Mouse (Mus musculus): ENCODE measurements around the gene Gm17949. TPM values are rescaled to one million over a fixed set of nuclear protein-coding genes. Genes with fewer than 3 reads are reported as not detected.

The Gm17949 gene
- total RNA-seq, 2 experiments from 2014 or later: not detected

DNA sequence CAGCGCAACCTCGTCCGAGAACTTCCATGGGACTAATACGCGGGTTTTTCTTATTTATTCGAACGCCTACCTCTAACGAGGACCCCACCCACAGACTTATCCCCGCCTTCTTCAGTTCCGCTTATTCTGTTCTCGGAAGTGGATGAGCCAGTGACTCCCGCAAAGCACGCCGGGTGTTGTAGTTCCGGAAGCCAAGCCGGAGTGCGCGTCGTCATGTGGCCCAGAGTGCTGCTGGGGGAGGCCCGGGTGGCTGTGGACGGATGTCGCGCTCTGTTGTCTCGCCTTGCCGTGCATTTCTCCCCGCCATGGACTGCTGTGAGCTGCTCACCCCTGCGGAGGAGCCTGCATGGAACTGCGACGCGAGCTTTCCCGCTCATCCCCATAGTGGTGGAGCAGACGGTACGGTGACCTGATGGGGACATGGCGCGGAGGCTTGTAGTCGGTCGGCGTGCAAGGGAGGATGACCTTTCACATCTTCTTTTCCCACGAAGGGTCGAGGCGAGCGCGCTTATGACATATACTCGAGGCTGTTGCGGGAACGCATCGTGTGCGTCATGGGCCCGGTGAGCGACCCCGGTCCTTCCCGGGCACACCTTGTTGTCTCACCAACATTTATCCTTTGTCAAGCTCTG lies 21.0 kb upstream of the Gm17949 start, which contains the start of gene Clpp:
Gene Clpp, plus strand, starts transcription at position 191 of the 632 bp plus-strand sequence.
- peak; percentile 93 for DNase-seq

DNA sequence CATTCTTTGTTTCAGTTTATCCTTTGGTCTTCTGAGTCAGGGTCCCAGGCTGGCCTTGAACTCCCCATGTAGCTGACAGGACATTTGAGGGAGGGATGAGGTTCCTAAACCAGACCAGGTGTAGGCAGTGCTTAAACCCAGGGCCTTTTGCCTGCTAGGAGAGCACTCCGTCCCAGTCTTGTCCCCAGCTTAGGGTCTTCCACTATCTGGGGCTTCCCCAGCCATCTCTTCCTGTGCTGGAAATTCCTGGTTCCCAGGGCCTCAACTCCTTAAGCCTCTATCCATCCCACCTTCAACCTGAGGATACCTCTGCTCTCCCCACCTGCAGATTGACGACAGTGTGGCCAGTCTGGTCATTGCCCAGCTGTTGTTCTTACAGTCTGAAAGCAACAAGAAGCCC lies 20.3 kb upstream of the Gm17949 start:
- DNase-seq: no peak

DNA sequence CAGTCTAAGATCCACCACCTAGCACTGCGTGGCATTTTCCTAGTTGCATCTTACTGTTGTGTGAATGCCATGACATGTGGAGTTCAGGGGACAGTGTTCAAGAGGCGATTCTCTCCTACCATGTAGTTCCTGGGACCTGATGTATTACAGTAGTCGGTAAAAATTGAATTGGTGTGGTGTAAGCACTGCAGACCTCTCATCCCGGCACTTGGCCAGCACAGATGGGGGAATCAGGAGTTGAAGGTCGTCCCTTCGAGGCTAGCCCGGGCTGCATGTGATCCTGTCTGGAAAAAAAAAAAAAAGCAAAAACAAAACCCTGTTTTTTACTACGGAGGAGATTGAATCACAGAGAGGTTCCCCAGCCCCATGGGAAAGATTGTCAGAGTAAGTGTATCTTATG lies 16.2 kb upstream of the Gm17949 start:
- DNase-seq: no peak

DNA sequence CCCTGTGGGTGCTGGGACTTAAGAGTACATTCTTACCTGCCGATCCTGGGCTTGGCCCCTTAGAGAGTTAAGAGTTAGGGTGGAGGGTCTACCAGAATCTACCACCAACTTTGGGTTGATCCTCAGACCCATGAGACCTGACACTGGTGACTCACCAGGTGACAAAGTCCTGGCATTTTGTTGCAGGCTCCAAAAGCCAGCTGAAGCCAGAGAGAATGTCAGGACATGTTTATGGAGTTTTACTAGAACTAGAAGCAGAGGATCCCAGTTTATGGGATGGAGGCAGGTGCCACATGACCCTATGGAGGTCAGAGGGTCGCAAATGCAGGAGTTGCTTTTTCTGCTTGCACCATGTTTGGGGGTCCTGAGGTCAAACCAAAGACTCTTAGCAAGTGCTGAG lies 14.8 kb upstream of the Gm17949 start:
- no peak for DNase-seq

DNA sequence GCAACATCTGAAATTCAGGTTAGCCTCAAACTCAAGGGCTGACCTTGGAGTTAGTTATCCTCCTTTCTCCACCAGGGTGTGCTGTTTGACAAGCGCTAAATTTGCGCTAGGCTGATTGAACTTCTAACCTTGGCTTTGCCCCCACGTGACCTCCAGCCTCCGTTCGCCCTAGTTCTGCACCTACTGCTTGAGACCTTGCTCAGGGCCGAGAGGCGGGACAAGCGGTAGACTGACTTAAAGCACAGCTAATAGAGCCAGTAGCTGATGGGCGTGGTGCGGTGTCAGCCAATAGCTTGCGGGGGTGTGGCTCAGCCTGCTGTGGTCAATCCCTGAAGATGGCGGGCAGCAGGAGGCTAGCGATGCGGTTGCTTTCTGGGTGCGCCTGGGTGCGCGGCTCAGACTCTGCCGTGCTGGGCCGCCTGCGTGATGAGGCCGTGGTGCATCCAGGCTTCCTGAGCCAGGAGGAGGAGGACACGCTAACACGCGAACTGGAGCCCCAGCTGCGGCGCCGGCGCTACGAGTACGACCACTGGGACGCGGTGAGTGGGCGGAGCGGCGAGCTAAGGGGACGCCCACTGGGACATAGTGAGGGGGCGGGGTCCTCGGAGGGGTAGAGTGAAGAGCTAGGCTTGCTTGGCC lies 14.1 kb upstream of the Gm17949 start, which contains the start of gene Alkbh7:
Gene Alkbh7, plus strand, starts transcription at position 311 of the 639 bp plus-strand sequence.
- DNase-seq: peak; percentile 95

DNA sequence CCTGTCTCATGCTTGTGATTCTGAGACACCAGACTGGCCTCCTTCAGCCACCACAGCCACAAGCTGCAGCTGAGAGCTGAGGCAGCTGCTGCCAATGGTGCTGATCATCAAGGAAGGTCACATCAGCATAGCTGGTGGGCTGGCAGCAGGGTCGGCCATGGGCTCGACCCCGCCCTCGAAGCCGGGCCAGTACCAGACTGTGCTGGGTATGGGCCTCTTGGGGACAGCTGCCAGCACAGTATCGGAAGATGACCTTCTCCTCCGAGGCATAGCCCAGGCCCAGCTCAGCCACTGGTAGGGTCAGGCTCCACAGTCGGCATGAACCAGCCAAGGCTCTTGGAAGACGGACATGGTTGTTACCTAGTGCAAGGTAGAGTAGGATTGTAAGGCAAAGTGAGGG lies 11.9 kb upstream of the Gm17949 start:
- no peak for DNase-seq

DNA sequence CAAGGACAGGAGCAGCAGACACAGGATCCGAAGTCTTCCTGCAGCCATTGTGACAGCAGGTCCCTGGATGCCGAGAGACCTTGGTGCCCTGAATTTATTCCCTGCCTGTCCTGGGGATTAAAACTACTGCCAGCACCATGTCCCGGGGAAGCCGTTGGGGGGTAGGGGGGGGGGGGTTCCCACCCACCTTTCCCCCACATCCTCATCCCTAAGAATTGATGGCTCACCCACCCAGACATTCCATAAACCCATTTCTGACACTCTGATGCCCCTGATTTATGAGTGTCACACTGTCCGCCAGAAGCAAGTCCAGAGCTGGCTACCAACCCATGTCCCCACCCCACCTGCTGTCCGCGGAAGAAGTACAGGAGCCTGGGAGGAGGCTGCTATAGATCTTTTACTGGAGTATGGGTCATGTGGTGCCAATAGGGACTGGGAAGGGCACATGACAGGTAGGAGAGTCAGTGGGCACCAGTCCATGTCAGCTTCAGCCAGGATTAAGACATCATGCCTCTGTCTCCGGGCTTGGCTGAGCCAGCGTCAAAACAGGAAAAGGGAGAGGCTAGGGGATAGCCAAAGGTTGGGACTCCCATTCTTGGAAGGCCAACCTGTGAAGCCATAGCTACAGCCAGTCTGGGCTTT lies 11.2 kb upstream of the Gm17949 start, which contains the start of gene Pspn:
Gene Pspn, minus strand, starts transcription at position 51 of the 642 bp plus-strand sequence.
- DNase-seq: no peak

DNA sequence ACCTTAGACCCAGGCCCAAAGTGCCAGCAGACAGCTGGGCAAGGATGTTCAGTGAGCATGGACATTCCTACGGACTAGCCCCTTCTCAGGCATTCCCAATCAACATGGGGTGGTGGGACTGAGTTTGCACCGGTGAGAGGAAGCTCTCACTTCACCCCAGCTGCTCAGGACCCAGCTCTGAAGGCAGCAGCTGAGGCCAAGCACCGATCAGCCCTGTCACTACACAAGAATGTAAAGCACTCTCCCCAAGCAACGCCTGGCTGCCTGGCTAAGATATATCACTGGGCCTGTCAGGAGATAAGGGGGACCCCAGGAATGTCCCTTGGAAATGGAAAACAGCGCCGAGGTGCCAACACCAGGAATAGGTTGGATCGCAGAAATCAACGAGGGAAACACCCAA lies 10.0 kb upstream of the Gm17949 start:
- DNase-seq: peak; percentile 36

DNA sequence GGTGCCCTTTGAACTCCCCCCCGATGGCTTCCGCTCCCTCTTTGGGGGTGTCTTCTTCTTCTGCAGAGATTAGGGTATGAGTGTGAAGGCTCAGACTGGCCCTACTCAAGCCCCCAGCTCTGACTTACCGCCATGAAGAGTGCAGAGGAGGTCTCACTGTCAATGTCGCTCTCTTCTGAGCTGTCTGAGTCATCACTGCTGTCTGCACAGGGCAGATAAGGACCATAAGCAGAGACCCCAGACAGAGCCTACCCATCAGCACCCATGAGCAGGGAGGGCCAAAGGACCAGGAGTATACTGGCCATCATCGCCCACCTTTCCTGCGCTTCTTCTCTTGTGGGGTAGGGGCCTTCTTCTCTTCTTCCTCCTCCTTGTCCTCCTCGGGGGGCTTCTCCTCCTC lies 7.3 kb upstream of the Gm17949 start:
- DNase-seq: no peak

DNA sequence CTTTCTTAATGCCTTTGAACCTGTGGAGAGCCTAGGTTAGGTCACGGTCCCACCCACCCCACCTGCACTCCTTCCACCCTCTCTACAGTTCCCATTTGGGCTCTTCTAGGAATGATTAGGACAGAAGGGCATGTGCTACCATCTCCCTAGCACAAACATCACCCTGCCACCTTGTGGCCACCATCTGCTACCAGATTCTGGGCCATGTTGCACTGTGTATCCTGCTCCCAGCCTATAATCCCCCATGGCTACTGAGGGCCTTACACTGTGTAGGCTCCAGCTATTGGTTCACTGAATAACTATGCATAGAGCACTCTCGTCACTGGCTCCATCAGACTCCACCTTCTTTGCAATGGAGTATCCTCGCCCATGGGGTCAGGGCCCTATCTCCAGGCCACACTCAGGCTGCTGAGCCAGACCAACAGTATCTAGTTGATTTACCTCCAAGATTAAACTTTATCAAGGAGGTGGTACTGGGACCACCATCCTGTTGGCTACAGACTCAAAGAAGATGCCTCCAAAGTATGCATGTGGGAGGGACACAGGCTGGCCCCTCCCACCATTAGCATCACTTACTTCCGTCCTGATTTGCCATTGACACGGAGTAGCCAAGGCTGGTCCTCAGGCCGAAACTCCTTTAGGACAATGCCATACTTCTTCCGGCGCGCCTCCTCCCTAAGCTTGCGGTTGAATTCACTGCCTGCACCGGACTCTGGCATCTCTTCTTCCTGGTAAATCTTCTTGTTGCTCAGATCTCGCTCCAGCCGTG lies 3.9 kb upstream of the Gm17949 start:
- DNase-seq: peak; percentile 38

DNA sequence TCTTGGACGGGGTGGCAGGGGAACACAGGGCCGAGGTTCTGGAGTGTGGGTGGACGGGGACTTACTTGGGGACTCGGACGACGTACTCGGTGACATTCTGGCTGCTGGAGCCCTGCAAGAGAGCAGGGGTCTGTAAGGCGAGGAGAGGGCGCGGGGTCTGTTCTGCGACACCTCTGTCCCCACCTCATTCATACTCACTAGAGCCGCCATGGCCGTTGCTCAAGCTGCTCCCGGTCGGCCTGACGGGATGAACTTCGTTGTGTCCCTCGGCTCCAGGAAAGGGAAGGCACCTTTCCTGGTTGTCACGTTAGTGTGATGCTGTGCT lies 396 bp upstream of the Gm17949 start:
- DNase-seq: no peak

DNA sequence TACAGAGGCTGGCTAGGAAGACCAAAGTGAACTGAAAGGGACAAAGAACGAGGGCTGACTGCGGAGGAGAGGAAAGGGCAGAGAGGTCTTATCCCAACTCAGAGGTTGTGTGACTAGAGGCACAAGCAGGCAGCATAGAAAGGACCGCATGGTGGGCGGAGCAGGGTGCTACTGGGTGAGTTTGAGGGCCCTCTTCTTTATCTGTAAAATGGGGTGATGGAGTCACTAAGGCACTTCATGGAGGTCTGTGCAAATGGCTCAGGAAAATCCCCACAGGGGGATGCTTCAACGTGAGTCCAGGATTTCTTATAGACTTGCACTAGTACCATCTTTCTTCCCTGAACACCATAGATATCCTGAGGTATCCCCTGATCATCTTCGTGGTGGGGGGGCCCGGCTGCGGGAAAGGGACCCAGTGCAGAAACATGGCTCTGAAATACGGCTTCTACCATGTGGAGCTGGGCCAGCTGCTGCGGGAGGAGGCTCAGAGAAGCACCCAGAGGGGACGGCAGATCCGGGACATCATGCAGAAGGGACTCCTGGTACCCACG lies 1.1 kb downstream of the Gm17949 start:
- DNase-seq: no peak

DNA sequence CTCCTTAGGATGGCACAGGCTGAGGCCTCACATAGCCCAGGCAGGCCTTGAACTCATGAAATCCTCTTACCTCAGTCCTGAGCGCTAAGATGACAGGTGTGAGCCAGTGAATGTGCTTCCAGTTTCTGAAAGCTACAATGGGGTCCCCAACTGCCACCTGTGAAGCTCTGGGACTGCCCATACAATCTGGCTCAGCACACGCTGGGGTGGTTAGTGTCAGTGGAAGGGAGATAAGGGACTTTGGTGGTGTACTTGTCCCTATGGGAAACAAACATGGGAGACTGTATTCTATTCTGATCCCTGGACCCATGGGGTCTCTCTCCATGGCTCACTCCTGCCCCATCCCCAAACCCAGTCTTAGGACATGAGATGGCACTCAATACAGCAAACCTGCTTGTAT lies 8.4 kb downstream of the Gm17949 start:
- DNase-seq: no peak

DNA sequence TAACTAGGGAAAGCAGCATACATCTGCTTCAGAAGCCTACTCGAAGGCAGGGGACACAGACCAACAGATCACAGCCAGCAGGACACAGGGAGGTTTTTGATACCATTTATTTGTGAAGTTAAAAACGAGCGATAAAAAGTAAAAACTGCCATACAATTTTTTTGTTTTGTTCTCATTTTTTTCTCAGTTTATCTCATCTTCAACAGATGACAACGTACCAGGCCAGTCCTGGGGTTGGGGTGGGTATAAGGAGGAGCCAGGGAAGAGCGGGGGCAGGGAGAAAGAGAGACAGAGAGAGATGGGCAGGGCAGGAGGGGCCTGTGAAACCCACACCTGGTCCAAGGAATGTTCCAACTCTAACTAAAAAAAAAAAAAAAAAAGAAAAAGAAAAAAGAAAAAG lies 9.7 kb downstream of the Gm17949 start:
- DNase-seq: no peak

DNA sequence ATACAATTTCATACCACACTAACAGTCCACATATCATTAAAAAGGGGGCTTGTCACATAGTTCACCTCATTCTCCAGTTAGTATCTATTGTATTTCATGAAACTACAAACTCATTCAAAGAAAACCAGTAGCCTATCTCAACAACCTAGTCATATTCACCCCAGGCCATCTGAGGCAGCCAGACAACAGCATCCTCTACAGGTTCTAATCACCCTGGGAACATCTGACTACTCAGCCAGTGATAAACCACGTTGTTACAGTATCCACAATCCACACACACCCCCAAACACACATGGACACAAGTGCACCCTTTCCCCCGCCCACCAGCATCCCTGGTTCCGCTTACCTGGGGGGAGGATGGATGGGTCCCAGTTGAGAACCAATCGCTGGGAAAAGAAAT lies 16.2 kb downstream of the Gm17949 start:
- DNase-seq: no peak

DNA sequence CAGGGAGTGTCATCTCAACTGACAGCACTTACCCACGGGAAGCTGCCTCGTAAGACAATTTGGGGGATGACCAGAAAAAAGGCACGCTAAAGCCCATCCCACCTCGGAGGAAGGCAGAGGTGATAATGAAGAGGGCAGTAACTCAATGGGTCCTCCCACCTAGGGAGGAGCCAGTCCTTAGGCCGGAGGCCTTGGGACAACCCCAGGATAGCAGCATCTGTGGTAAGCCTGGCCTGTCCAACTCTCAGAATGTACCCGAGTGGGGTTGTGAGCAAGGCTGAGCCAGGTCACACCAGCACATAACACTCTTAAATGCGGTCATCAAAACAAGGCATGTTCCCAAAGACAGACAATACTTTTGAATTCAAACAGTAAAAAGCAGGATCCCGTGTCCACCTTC lies 18.4 kb downstream of the Gm17949 start:
- no peak for DNase-seq

DNA sequence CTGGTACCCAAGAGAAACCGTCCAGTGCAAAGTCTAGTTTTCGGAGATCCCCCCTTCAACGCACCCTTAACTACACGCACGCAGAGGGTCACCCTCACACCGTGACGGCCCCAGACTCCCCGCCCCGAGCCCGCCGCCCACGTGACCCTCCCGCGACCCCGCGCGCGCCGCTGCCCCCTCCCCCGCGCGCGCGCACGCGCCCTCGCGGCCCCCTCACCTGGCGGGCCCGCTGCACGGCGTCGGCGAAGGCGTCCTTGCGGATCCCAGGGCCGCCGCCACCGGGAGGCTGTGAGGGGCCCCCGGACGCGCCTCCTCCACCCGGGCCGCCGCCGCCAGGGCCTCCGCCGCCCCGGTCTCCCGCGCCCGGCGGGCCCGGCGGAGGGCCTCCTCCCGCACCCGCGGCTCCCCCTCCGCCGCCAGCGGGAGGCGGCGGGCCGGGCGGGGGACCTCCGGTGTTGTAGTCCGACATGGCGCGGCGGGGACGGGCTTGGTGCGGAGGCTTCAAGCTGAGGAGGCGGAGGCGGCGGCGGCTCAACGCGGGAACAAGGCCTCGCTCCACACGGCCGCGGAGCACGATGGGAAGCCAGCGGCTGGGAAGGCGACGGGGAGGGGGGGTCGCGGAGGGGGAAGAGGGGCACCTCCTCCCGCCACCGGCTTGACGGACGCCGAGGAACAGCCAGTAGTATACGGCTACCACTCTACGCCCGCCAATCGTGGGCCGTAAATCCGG lies 19.8 kb downstream of the Gm17949 start, which contains the start of gene Khsrp:
Gene Khsrp, minus strand, starts transcription at position 592 of the 730 bp plus-strand sequence.
- peak; percentile 71 for DNase-seq

DNA sequence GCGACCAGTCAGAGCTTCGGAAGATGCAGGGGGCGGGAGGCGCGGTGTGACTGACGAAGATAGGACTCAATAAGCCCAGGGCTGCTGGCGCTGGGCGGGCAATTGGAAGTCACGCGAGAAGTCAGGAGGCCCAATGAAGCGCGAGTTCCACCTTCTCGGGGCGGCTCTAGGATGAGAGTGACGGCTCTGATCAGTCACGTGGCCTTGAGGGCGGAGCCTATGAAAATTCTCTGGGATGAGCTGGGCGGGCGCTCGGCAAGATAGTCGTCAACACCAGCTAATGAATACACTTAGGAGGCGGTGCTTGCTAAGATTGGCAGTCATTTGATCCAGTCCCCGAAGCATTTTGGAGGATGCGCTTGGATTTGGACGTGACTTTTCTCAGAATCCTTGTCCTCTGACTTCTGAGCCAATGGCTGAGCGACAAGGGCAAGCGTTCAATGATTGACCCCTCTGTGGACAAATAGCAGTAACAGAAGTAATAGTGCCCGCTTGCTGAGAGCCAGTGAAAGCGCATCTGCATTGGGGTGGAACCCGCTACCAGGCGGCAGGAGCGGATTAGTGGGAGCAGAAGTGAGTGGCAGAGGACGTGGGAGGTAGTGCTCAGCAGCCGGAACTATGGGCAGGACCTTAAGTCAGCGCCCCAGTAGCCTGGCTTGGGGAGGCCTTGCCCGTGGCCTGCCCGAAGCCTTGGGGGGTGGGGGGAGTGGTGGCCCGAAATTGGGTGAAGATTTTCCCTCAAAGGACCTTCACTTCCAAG lies 20.6 kb downstream of the Gm17949 start:
- DNase-seq: peak; percentile 99

DNA sequence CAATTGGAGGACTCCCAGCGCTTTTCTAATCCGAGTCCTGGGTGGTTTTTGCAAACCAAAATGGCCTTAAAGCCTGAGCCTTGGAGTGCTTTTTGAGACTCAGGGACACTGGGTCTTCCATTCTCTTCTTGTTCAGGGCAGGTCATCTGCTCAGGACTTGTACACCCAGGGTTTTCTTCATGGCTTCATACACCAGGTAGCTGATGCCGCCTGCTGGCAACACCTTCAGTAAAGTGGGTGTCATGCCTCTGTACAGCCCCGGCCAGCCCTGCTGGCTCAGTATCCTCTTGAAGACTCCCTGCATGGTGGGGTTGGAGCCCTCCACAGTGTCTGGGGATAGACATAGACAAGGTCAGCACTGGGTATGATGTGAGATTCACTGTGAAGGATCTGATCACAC lies 21.6 kb downstream of the Gm17949 start:
- no peak for DNase-seq

DNA sequence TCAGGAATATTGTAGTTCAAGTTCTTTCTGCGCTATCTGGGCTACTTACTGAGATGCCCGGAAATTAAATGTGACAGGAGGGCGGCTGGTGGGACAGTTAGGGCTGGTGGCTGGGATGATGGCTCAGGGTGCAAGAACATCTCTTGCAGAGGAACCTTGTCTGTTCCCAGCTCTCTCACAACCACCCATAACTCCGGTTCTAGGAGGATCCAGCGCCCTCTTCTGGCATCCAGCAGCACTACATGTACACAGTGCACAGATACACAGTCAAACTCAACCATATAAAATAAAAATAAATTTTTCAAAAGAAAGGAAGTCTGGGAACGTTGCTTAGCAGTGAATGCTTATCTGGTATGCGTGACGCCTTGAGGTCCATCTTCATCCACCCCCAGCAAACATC lies 27.7 kb downstream of the Gm17949 start:
- no peak for DNase-seq

DNA sequence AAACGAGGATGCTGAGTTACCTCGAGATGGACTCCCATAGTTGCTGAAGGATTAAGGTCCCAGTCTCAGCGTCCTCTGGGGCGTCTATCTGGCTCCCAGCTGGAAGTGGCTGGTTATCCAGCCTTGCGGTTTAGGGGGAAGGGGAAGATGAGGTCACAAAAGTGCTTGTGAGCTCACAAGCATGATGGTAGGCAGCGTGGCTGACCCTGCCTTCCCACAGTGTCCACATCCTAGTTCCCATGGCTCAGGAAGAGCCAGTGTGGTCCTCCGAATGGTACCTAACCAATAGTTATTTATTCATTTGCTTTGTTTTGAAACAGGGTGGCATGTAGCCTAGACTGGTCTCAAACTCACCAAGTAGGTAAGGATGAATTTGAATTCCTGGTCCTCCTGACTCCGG lies 30.3 kb downstream of the Gm17949 start, which contains the start of gene Slc25a41:
Gene Slc25a41, minus strand, starts transcription at position 101 of the 400 bp plus-strand sequence.
- no peak for DNase-seq
